Mouse (Mus musculus) lung, embryonic 14.5 days (tissue): ENCODE data around the gene Psmd13. TPM values are rescaled to one million over a fixed set of nuclear protein-coding genes. Genes with fewer than 3 reads are reported as not detected.

Experiments
- ATAC-seq: fragments of 200-750 bp; cut with Nextera tagmentation; 2 replicates; pipeline ENCODE4 v1.8.0; 2017; ENCODE audit warnings: mild to moderate bottlenecking, moderate TSS enrichment, moderate library complexity; ENCODE audit not compliant: insufficient read depth
- DNase-seq: peaks from one replicate; pipeline ENCODE4 v3.0.0-alpha.2; 2015
- H3K27ac ChIP-seq: fragments of 300-500 bp; sonication (generic); 2 replicates; pipeline ENCODE4 v1.5.1; 2014; ENCODE audit warnings: low read depth, mild to moderate bottlenecking, moderate library complexity
- H3K27me3 ChIP-seq: fragments of 300-500 bp; sonication (generic); 2 replicates; pipeline ENCODE4 v1.6.1; 2014; ENCODE audit warnings: low read length, control low read depth; ENCODE audit not compliant: insufficient read depth
- H3K36me3 ChIP-seq: fragments of 300-500 bp; sonication (generic); 2 replicates; pipeline ENCODE4 v1.6.1; 2014; ENCODE audit warnings: control low read depth; ENCODE audit not compliant: insufficient read depth
- H3K4me1 ChIP-seq: fragments of 300-500 bp; sonication (generic); 2 replicates; pipeline ENCODE4 v1.6.1; 2014; ENCODE audit warnings: antibody characterized with exemption, control low read depth; ENCODE audit not compliant: insufficient read depth
- H3K4me2 ChIP-seq: fragments of 300-500 bp; sonication (generic); 2 replicates; pipeline ENCODE4 v1.6.1; 2014; ENCODE audit warnings: mild to moderate bottlenecking
- H3K4me3 ChIP-seq: fragments of 300-500 bp; sonication (generic); 2 replicates; pipeline ENCODE4 v1.5.1; 2014; ENCODE audit warnings: low read depth, low read length
- H3K9ac ChIP-seq: fragments of 300-500 bp; sonication (generic); 2 replicates; pipeline ENCODE4 v1.6.1; 2014
- H3K9me3 ChIP-seq: fragments of 300-500 bp; sonication (generic); 2 replicates; pipeline ENCODE4 v1.6.1; 2016; ENCODE audit warnings: low read depth, low read length, control low read depth
- CTCF ChIP-seq: IDR thresholded peaks from 2 replicates; pipeline ENCODE4 v1.5.1; 2016; ENCODE audit warnings: antibody characterized with exemption, low read depth
- WGBS: fragments of 180-500 bp; shearing (Covaris S2); extraction: QIAGEN DNeasy Blood & Tissue Kit; methylation state at CpG from one replicate; pipeline ENCODE4 v1.1.7; 2014; 5-methylcytosine and 5-hydroxymethylcytosine counted together
- polyA plus RNA-seq: library from polyadenylated mRNA; unstranded; fragments of >200 nt; fragmentation: Nextera tagmentation; extraction: Ambion mirVana; gene quantifications from 2 replicates; pipeline ENCODE4 v1.2.1, GENCODE M21; 2014

The Psmd13 gene
- polyA plus RNA-seq, 1 experiment from 2014 or later: 167 TPM

- Histone ChIP-seq H3K9me3 (no peaks in the 10 kb centered on the region), H3K27me3 (no peaks in the 10 kb centered on the region), H3K9ac (no peak overlapping the region), H3K36me3 (peaks cover 74% of the 10 kb centered on the region), H3K4me3 (no peak overlapping the region), H3K4me2 (no peak overlapping the region), H3K27ac (no peak overlapping the region), H3K4me1 (no peaks in the 10 kb centered on the region)
- 89% methylated on average over 7 of the region's 7 CpGs for WGBS
- ATAC-seq (no peak), DNase-seq (no peak)
- TF ChIP-seq CTCF: no peak
These were observed 12.3 kb downstream of the Psmd13 start for GRCm38 (mm10) chr7:140894031-140894430.

GRCm38 (mm10) chr7:140894611-140895010 is 12.8 kb downstream of the Psmd13 start:
- no peak for ATAC-seq
- Histone ChIP-seq H3K4me2 (no peak overlapping the region), H3K9me3 (no peaks in the 10 kb centered on the region), H3K27me3 (no peaks in the 10 kb centered on the region), H3K4me3 (no peak overlapping the region), H3K27ac (no peak overlapping the region), H3K9ac (no peak overlapping the region), H3K36me3 (peaks cover 70% of the 10 kb centered on the region), H3K4me1 (no peaks in the 10 kb centered on the region)
- no peak for DNase-seq
- 92% methylated on average over 3 of the region's 3 CpGs for WGBS
- no peak for TF ChIP-seq CTCF

DNA sequence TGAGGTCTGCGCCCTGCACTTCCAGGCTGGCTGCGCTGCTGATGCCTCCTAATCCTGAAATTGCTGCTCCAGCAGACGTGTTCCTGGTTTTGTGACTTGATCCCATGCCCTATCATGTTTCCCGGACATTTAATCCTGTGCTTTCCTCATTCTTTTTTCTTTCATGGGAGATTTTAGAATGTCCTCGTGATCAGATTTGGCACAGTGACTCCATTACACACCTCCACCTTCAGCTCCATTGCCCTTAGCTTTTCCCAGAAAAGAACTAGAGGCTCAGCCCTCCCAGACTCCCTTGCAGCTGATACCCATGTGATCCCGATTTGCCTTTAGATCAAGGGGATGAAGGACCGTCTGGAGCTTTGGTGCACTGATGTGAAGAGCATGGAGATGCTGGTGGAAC is 16.1 kb downstream of the Psmd13 start:
- H3K9me3 ChIP-seq: no peaks in the 10 kb centered on the region
- H3K4me2 ChIP-seq: no peak overlapping the region
- H3K4me3 ChIP-seq: no peak overlapping the region
- no peaks in the 10 kb centered on the region for H3K27me3 ChIP-seq
- ATAC-seq (no peak), DNase-seq (no peak)
- H3K9ac ChIP-seq: no peak overlapping the region
- H3K27ac ChIP-seq: no peak overlapping the region
- WGBS: 91% methylated on average over 7 of the region's 7 CpGs
- peaks cover 56% of the 10 kb centered on the region for H3K36me3 ChIP-seq
- no peak for TF ChIP-seq CTCF
- H3K4me1 ChIP-seq: no peaks in the 10 kb centered on the region

DNA sequence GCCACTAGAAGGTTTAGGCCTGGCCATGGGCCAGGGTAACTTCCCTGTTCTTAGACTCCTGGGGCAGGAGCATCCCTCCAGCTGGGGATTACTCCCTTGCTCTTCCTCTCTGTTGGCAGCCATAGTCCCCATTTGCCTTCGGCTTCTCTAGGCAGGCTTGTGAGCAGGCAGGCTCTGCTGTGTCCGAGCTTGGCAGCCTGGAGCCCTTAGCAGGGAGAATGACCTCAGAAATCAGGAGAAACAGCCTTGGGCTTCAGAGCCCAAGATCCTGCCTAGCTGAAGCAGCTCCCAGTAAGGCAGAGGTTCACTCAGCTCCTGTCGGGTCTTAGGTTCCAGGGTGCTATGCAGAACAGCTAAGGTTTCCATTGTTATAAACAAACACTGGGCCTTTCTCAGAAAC is 17.4 kb downstream of the Psmd13 start:
- Histone ChIP-seq H3K4me1 (no peaks in the 10 kb centered on the region), H3K4me3 (no peak overlapping the region), H3K36me3 (peaks cover 49% of the 10 kb centered on the region), H3K4me2 (no peak overlapping the region), H3K9me3 (no peaks in the 10 kb centered on the region), H3K27me3 (no peaks in the 10 kb centered on the region), H3K9ac (no peak overlapping the region), H3K27ac (no peak overlapping the region)
- DNase-seq: no peak
- WGBS: 69% methylated on average over 3 of the region's 3 CpGs
- no peak for ATAC-seq
- no peak for TF ChIP-seq CTCF

DNA sequence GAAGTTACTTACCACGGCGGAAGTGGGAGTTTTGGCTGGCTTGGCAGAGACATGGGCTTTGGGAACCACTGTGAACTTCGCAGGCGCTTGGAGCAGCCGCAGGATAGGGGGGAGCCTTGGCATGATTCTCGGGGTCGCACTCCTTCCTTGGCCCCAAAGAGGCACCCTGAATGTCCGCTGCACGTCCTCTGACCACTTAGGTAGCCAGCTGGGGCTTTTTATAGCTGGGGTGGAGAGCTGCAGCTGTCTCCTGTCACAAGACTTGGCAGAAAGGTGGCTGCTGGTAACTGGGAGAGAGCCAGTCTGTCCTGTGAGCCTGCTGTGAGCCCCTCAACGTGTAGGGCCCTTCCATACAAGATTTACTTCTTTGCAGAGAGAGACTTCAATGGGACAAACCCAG is 18.5 kb downstream of the Psmd13 start, which contains the start of gene Cox8b:
Gene Cox8b, minus strand, starts transcription at position 227 of the 400 bp plus-strand sequence.
- H3K36me3 ChIP-seq: peaks cover 40% of the 10 kb centered on the region
- ATAC-seq (no peak), DNase-seq (peak; percentile 8)
- H3K4me1 ChIP-seq: no peaks in the 10 kb centered on the region
- 64% methylated on average over 10 of the region's 10 CpGs for whole genome bisulfite sequencing
- H3K9me3 ChIP-seq: no peaks in the 10 kb centered on the region
- no peak within 1 kb of the TSS for H3K27ac ChIP-seq
- TF ChIP-seq CTCF: no peak
- H3K27me3 ChIP-seq: no peaks in the 10 kb centered on the region
- H3K4me2 ChIP-seq: no peak within 1 kb of the TSS
- no peak within 1 kb of the TSS; the same call in 1 of the 2 replicates for H3K9ac ChIP-seq
- H3K4me3 ChIP-seq: no peak within 1 kb of the TSS

- TF ChIP-seq CTCF: no peak
- 73% methylated on average over 15 of the region's 15 CpGs for WGBS
- Histone ChIP-seq H3K9ac (no peak overlapping the region), H3K27ac (no peak overlapping the region), H3K9me3 (no peaks in the 10 kb centered on the region), H3K4me2 (no peak overlapping the region), H3K27me3 (no peaks in the 10 kb centered on the region), H3K4me1 (no peaks in the 10 kb centered on the region), H3K36me3 (peaks cover 23% of the 10 kb centered on the region), H3K4me3 (no peak overlapping the region)
- no peak for ATAC-seq
- DNase-seq: no peak
These were observed 20.5 kb downstream of the Psmd13 start for GRCm38 (mm10) chr7:140902036-140902875.

DNA sequence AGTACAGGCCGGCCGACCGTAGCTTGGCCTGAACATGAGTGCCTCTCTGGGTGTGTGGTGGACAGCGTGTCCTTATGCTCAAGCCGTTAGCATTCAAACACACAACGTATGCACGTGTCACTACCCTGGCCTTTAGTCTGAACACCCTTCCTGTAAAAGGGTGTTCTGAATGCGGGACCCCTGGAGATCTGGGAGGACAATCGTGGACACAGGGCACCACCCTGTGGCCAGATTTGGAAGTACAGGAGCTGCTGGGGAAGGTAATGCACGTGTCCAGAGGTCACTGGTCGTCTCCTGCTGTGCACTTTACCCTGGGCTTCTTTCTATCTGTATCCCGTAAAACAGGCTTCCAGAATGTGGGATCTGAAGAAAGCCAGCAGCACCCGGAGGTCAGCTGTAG is 21.4 kb downstream of the Psmd13 start:
- H3K9ac ChIP-seq: no peak overlapping the region

More for the DNA sequence above, 21.4 kb downstream of the Psmd13 start:
- ATAC-seq: peak; percentile 68; the same call in 1 of the 2 replicates
- Histone ChIP-seq H3K4me2 (no peak overlapping the region), H3K4me1 (no peaks in the 10 kb centered on the region), H3K27ac (no peak overlapping the region), H3K9me3 (no peaks in the 10 kb centered on the region), H3K4me3 (no peak overlapping the region), H3K36me3 (peaks cover 14% of the 10 kb centered on the region), H3K27me3 (no peaks in the 10 kb centered on the region)
- DNase-seq: peak; percentile 88
- TF ChIP-seq CTCF: peak; percentile 96
- 22% methylated on average over 13 of the region's 13 CpGs for WGBS
